Mouse (Mus musculus) layer of hippocampus, postnatal 10 days (tissue): Measurements from ENCODE around the gene Rdh8. TPM values are rescaled to one million over a fixed set of nuclear protein-coding genes. Genes with fewer than 3 reads are reported as not detected.

Source experiments
- total RNA-seq, 2 experiments: library from RNA; stranded (reverse); gene quantifications; 2 replicates each; pipeline ENCODE4 v1.2.3; 2021

The Rdh8 gene
- total RNA-seq, 2 experiments from 2014 or later: not detected

Other genes starting within 250 kb of the Rdh8 start
- 10 to 100 TPM; 28.5 to 29.5 TPM for gene Zfp846, start 237.2 kb upstream of the Rdh8 start, total RNA-seq
- 100 to 1,000 TPM; 318 to 356 TPM for gene Ubl5, start 175.6 kb upstream of the Rdh8 start, total RNA-seq
- gene Fbxl12, start 173.7 kb upstream of the Rdh8 start, total RNA-seq: 10 to 100 TPM; 18.5 to 23.8 TPM
- gene Pin1, start 166.4 kb upstream of the Rdh8 start, total RNA-seq: 10 to 100 TPM; 31.7 to 32.6 TPM
- gene Olfm2, start 72.2 kb upstream of the Rdh8 start, total RNA-seq: 100 to 1,000 TPM; 123 to 138 TPM
- 1 to 10 TPM; 1.8 to 2.3 TPM for gene Col5a3, start 3.4 kb upstream of the Rdh8 start, total RNA-seq
- 10 to 100 TPM; 48.2 to 55.5 TPM for gene A230050P20Rik, start 50.1 kb downstream of the Rdh8 start, total RNA-seq
- gene Angptl6, start 61.2 kb downstream of the Rdh8 start, total RNA-seq: 10 to 100 TPM; 10.4 to 12.8 TPM
- 10 to 100 TPM; 28.9 to 35.8 TPM for gene Ppan, start 69.7 kb downstream of the Rdh8 start, total RNA-seq
- 100 to 1,000 TPM; 137 to 144 TPM for gene Eif3g, start 80.1 kb downstream of the Rdh8 start, total RNA-seq
- 10 to 100 TPM; 47.4 to 52.1 TPM for gene Dnmt1, start 141.4 kb downstream of the Rdh8 start, total RNA-seq
- 1 to 10 TPM; 3.1 to 4.1 TPM for gene S1pr2, start 158.3 kb downstream of the Rdh8 start, total RNA-seq
- gene Mrpl4, start 184.2 kb downstream of the Rdh8 start, total RNA-seq: 10 to 100 TPM; 47.2 to 54.4 TPM
- gene Icam1, start 197.5 kb downstream of the Rdh8 start, total RNA-seq: 1 to 10 TPM; 3.0 to 3.9 TPM
- gene Icam4, start 210.9 kb downstream of the Rdh8 start, total RNA-seq: under 1 TPM in 1 of 2 experiments, not detected in 1; 0.56 TPM
- gene Icam5, start 213.6 kb downstream of the Rdh8 start, total RNA-seq: 100 to 1,000 TPM; 256 to 261 TPM
- gene Zglp1, start 248.6 kb downstream of the Rdh8 start, total RNA-seq: 1 to 10 TPM; 1.7 to 2.4 TPM